Mouse (Mus musculus) liver, embryonic 16.5 days (tissue): Measurements from ENCODE around the gene Hs1bp3. TPM values are rescaled to one million over a fixed set of nuclear protein-coding genes. Genes with fewer than 3 reads are reported as not detected.
A peak's percentile ranks its signal among the peaks of the same experiment; 100 is the strongest.

Experiments
- ATAC-seq: fragments of 200-750 bp; cut with Nextera tagmentation; 2 replicates; pipeline ENCODE4 v1.8.0; 2017; ENCODE audit warnings: low read depth, mild to moderate bottlenecking, moderate number of reproducible peaks, moderate library complexity
- H3K27ac ChIP-seq: fragments of 300-500 bp; sonication (generic); 2 replicates; pipeline ENCODE4 v1.5.1; 2014; ENCODE audit warnings: mild to moderate bottlenecking, low read length
- H3K27me3 ChIP-seq: fragments of 300-500 bp; sonication (generic); 2 replicates; pipeline ENCODE4 v1.6.1; 2014; ENCODE audit warnings: low read depth, low read length, mixed read lengths; ENCODE audit not compliant: control insufficient read depth, insufficient read depth
- H3K36me3 ChIP-seq: fragments of 300-500 bp; sonication (generic); 2 replicates; pipeline ENCODE4 v1.6.1; 2014; ENCODE audit warnings: mild to moderate bottlenecking; ENCODE audit not compliant: control insufficient read depth, insufficient read depth
- H3K4me1 ChIP-seq: fragments of 300-500 bp; sonication (generic); 2 replicates; pipeline ENCODE4 v1.6.1; 2014; ENCODE audit warnings: low read depth, low read length, mixed read lengths; ENCODE audit not compliant: control insufficient read depth
- H3K4me2 ChIP-seq: fragments of 300-500 bp; sonication (generic); 2 replicates; pipeline ENCODE4 v1.6.1; 2014; ENCODE audit warnings: low read depth, low read length, mixed read lengths
- H3K4me3 ChIP-seq: fragments of 300-500 bp; sonication (generic); 2 replicates; pipeline ENCODE4 v1.5.1; 2014; ENCODE audit warnings: low read depth, mild to moderate bottlenecking, low read length
- H3K9ac ChIP-seq: fragments of 300-500 bp; sonication (generic); 2 replicates; pipeline ENCODE4 v1.6.1; 2014; ENCODE audit warnings: low read depth, low read length
- H3K9me3 ChIP-seq: fragments of 300-500 bp; sonication (generic); replicated peaks from 2 replicates; pipeline ENCODE4 v1.6.1; 2016; ENCODE audit warnings: low read length; ENCODE audit not compliant: control insufficient read depth
- WGBS: fragments of 180-500 bp; shearing (Covaris S2); extraction: QIAGEN DNeasy Blood & Tissue Kit; methylation state at CpG from one replicate; pipeline ENCODE4 v1.1.7; 2014; ENCODE audit not compliant: insufficient replicate concordance; 5-methylcytosine and 5-hydroxymethylcytosine counted together
- polyA plus RNA-seq: library from polyadenylated mRNA; unstranded; fragments of >200 nt; fragmentation: Nextera tagmentation; extraction: Ambion mirVana; gene quantifications from 2 replicates; pipeline ENCODE4 v1.2.1, GENCODE M21; 2015

Hs1bp3 gene
- polyA plus RNA-seq, 1 experiment from 2014 or later: 5.0 TPM

DNA sequence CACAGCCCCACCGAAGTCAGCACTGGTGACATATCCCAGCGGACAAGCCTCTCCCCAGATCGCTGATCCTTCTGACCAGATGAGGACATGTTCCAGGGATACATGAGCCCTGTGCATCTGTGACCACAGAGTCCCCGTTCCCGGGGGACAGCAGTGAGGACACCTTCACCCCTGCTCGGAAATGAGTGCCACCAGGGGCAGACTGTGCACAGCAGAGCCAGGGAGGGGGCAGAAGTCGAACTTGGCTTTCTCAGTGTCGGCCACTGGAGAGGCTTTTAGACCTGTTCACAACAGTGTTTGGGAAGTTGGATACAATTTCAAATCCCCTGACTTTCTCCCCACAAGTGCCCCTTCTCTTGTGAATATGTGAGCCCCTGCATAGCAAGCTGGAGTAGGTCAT, 23.7 kb upstream of the Hs1bp3 start:
- no peak for ATAC-seq
- Histone ChIP-seq H3K27me3 (no peaks in the 10 kb centered on the region), H3K4me3 (no peak overlapping the region), H3K9ac (no peak overlapping the region), H3K4me1 (no peaks in the 10 kb centered on the region), H3K36me3 (no peaks in the 10 kb centered on the region), H3K9me3 (no peaks in the 10 kb centered on the region), H3K27ac (no peak overlapping the region), H3K4me2 (no peak overlapping the region)
- 77% methylated on average over 8 of the region's 8 CpGs for WGBS

DNA sequence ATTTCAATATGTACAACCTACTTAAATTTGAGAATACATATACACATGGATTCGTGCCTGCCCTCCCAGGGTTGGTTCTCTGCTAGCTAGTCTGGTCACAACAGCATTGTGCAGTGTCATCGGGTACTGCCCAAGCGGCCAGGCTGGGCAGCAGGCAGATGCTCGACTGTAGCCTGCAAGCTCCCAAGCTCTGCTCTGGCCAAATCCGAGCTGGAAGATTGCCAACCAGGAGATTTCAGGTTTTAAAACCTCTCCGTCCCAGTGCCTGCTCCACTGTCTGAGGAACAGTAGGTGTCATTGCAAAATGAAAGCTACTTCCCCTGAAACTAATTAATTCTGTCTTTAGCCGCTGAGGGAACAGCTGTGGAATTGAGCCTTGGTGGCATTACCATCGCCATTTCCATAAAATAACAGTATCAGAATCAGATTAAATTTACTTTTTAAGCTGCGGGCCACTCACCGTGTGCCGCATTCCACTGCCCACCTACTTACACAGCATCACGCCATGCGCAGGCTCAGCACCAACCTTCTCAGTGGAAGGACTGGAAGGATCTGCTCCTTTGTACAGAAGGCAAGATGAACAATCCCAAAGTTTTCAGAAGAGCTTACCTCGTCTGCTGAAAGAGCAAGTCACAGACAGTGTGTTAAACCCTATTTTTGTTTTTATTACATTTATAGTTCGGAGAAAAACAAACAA, 21.9 kb upstream of the Hs1bp3 start:
- 65% methylated on average over 15 of the region's 15 CpGs for WGBS
- no peak overlapping the region for H3K27ac ChIP-seq
- no peaks in the 10 kb centered on the region for H3K9me3 ChIP-seq
- no peaks in the 10 kb centered on the region for H3K36me3 ChIP-seq
- ATAC-seq: no peak
- H3K4me1 ChIP-seq: no peaks in the 10 kb centered on the region
- no peak overlapping the region for H3K9ac ChIP-seq
- H3K4me3 ChIP-seq: no peak overlapping the region
- no peak overlapping the region for H3K4me2 ChIP-seq
- peaks cover 5% of the 10 kb centered on the region for H3K27me3 ChIP-seq

- WGBS: 13% methylated on average over 6 of the region's 6 CpGs
- Histone ChIP-seq H3K27me3 (peaks cover 45% of the 10 kb centered on the region), H3K4me2 (no peak overlapping the region), H3K27ac (no peak overlapping the region), H3K9me3 (no peaks in the 10 kb centered on the region), H3K36me3 (no peaks in the 10 kb centered on the region), H3K4me3 (no peak overlapping the region), H3K9ac (no peak overlapping the region), H3K4me1 (no peaks in the 10 kb centered on the region)
- ATAC-seq: no peak
These were observed 17.8 kb upstream of the Hs1bp3 start for GRCm38 (mm10) chr12:8295307-8295913.

DNA sequence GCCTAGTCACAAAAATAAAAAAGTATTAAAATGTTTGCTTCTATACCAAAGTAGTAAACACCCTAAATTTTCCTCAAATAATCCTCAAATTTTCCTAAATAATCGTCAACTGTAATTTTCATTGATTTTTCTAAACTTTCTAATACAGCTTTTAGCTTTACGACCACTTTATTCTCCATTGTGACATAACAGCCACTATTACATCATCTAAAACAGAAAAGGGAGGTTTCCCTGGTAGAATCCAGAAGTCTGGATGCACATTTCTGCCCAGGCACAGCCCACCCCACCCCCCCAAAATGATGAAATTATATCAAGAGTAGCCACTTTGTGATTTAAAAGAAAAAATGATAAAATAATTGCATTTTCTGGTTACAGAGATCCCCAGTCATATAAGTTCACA, 17.1 kb upstream of the Hs1bp3 start:
- no peak for ATAC-seq
- H3K4me2 ChIP-seq: no peak overlapping the region
- no peak overlapping the region for H3K4me3 ChIP-seq
- no peaks in the 10 kb centered on the region for H3K9me3 ChIP-seq
- peaks cover 52% of the 10 kb centered on the region for H3K27me3 ChIP-seq
- no peaks in the 10 kb centered on the region for H3K36me3 ChIP-seq
- no peak overlapping the region for H3K27ac ChIP-seq
- WGBS: 40% methylated on average over 2 of the region's 2 CpGs
- no peak overlapping the region for H3K9ac ChIP-seq
- no peaks in the 10 kb centered on the region for H3K4me1 ChIP-seq

GRCm38 (mm10) chr12:8297586-8298214, 15.5 kb upstream of the Hs1bp3 start:
- 7% methylated on average over 34 of the region's 34 CpGs for WGBS
- Histone ChIP-seq H3K27me3 (peaks cover 68% of the 10 kb centered on the region), H3K36me3 (no peaks in the 10 kb centered on the region), H3K9ac (no peak overlapping the region), H3K4me2 (peak overlapping the region; percentile 35), H3K27ac (no peak overlapping the region), H3K4me1 (no peaks in the 10 kb centered on the region), H3K9me3 (no peaks in the 10 kb centered on the region), H3K4me3 (peak overlapping the region; percentile 42)
- no peak for ATAC-seq

DNA sequence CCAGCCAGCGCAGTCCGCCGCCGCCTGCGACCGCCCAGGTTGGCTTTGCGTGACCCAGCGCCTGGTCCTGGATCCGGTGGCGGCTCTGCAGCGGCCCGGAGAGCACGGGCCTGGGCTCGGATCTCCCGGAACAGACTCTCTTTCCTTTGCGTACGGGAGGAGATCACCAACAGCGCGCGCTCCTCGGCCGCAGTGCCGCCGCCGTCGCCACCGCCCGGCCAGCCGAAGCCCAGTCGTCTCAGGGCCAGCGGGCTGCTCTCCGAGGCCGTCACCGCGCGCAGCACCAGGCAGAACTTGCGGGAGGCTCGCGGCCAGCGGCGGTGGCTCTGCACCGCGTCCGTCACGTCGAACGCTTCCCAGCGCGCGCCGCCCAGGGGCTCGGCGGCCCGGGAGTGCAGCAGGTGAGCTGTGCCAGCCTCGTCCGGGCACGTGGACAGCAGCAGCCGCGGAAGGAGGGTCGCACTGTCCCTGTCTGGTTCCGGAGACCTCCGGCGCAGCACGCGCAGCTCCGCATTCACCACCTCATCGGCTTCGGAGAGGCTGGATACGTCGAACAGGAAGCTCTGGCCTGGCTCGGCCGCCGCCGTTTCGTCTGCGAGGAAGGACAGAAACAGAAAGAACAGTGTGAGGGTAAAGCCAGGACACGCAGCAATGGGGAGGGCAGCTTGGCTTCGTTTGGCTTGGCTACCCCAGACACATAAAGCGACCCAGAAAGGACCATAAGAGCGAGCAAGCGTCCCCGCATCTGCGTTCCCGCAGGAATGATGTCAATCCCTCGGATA, 14.7 kb upstream of the Hs1bp3 start:
- Histone ChIP-seq H3K27ac (no peak overlapping the region), H3K9me3 (no peaks in the 10 kb centered on the region), H3K27me3 (peaks cover 76% of the 10 kb centered on the region), H3K4me2 (peak overlapping the region; percentile 35), H3K4me1 (no peaks in the 10 kb centered on the region), H3K4me3 (peak overlapping the region; percentile 42), H3K36me3 (no peaks in the 10 kb centered on the region), H3K9ac (no peak overlapping the region)
- ATAC-seq: no peak
- WGBS: 3% methylated on average over 71 of the region's 85 CpGs

DNA sequence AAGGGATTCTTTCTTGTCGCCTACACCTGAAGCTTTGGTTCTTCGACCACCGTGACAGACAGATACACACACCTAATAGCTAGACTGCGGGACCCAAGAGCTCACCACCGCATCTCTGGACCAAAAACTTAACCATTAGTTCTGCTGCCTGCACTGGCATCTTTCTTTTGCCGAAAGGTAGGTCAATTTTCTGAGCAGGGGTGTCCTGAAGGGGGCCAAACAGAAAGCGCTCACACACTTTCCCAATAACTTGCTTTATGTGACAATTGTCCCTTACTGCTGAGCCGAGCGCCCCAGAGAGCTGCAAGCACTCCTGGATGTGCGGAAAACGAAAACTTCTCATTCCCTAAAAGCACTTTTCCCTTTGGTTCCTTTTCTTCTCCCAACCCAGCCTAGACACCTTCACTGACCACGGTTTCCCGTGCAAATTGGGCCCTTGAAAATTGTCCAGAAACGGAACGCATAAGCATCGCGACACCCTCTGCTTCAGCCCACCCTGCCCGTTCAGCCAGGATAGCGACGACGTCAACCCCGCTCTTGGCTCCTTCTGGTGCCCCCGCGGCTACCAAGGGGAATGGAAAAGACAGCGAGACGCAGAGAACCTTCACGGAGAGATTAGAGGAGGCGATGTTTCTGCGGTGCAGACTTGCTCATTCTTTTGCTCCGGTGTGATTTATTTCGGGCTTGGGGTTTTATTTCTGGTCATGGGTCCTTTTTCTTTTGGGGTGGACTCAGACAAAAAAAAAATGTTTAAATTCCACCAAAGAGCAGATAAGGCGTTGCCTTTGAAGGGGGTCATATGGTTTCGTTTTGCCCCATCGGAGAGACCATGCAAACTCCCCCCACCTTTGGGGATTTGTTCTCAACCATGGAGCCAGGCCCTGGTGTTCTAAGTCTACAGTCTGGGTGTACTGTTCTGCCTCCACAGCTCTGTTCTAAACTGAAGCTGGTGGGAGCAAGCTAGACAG, 13.8 kb upstream of the Hs1bp3 start:
- Histone ChIP-seq H3K36me3 (no peaks in the 10 kb centered on the region), H3K4me2 (no peak overlapping the region), H3K4me1 (no peaks in the 10 kb centered on the region), H3K9ac (no peak overlapping the region), H3K27ac (no peak overlapping the region), H3K9me3 (no peaks in the 10 kb centered on the region), H3K27me3 (peaks cover 83% of the 10 kb centered on the region), H3K4me3 (no peak overlapping the region)
- ATAC-seq: no peak
- 6% methylated on average over 34 of the region's 34 CpGs for WGBS

DNA sequence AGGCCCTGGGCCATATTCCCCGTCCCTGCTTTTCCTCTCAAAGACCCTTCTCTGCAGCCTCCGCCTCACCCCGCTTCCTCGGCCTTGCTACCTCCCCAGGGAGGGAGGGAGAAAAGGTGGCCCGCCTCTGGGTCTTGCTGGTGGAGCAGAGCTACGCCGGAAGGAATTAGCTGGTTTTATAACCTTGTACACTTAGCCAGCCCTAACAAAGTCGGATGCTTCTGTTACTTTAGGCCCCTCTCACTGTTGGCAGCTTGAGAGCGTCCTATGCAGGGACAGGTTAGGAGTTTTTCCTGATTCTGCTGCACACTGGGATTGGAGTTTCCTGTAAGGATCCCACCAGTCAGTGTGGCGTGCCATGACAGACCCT, 13.1 kb upstream of the Hs1bp3 start:
- 24% methylated on average over 10 of the region's 10 CpGs for WGBS

More for the DNA sequence above, 13.1 kb upstream of the Hs1bp3 start:
- H3K4me1 ChIP-seq: no peaks in the 10 kb centered on the region
- peaks cover 84% of the 10 kb centered on the region for H3K27me3 ChIP-seq
- H3K9ac ChIP-seq: no peak overlapping the region
- ATAC-seq: no peak
- no peak overlapping the region for H3K27ac ChIP-seq
- H3K4me2 ChIP-seq: no peak overlapping the region
- no peaks in the 10 kb centered on the region for H3K36me3 ChIP-seq
- no peaks in the 10 kb centered on the region for H3K9me3 ChIP-seq
- H3K4me3 ChIP-seq: no peak overlapping the region
